Mouse (Mus musculus): ENCODE measurements at regions not wholly inside any gene's neighbourhood (a gene's known extent, or its start where the extent isn't known, plus 50 kb on each side); places are given as distances from the start of the nearest gene placed in this dataset.
A peak's percentile ranks its signal among the peaks of the same experiment; 100 is the strongest.

- peak; percentile 11 for DNase-seq
These were observed 285.3 kb upstream of the Mpdz start for GRCm38 (mm10) chr4:81727735-81728581.

- DNase-seq: peak; percentile 9
These were observed 284.4 kb upstream of the Mpdz start for GRCm38 (mm10) chr4:81726761-81727723.

GRCm38 (mm10) chr4:81724751-81725150 is 282.1 kb upstream of the Mpdz start:
- DNase-seq: no peak

- no peak for DNase-seq
These were observed 269.8 kb upstream of the Mpdz start for GRCm38 (mm10) chr4:81712378-81712777.

GRCm38 (mm10) chr4:81695182-81695581 is 252.6 kb upstream of the Mpdz start:
- no peak for DNase-seq

- no peak for DNase-seq
These were observed 234.6 kb upstream of the Mpdz start for GRCm38 (mm10) chr4:81677205-81677604.

- no peak for DNase-seq
These were observed 232.3 kb upstream of the Mpdz start for GRCm38 (mm10) chr4:81674871-81675270.

GRCm38 (mm10) chr4:81673398-81674265 is 231.0 kb upstream of the Mpdz start:
- no peak for DNase-seq

- DNase-seq: no peak
These were observed 229.4 kb upstream of the Mpdz start for GRCm38 (mm10) chr4:81671986-81672385.

GRCm38 (mm10) chr4:81669181-81669580 is 226.6 kb upstream of the Mpdz start:
- peak; percentile 29 for DNase-seq

- DNase-seq: no peak
These were observed 218.5 kb upstream of the Mpdz start for GRCm38 (mm10) chr4:81661096-81661495.

GRCm38 (mm10) chr4:81628496-81628828 is 185.8 kb upstream of the Mpdz start:
- no peak for DNase-seq

- DNase-seq: no peak
These were observed 185.3 kb upstream of the Mpdz start for GRCm38 (mm10) chr4:81627714-81628495.

- peak; percentile 31 for DNase-seq
These were observed 182.8 kb upstream of the Mpdz start for GRCm38 (mm10) chr4:81625348-81625934.

- no peak for DNase-seq
These were observed 181.5 kb upstream of the Mpdz start for GRCm38 (mm10) chr4:81624111-81624510.

- DNase-seq: peak; percentile 8
These were observed 178.9 kb upstream of the Mpdz start for GRCm38 (mm10) chr4:81621391-81622137.

GRCm38 (mm10) chr4:81617191-81617590 is 174.6 kb upstream of the Mpdz start:
- no peak for DNase-seq

GRCm38 (mm10) chr4:81611191-81611590 is 168.6 kb upstream of the Mpdz start:
- no peak for DNase-seq

GRCm38 (mm10) chr4:81600396-81600795 is 157.8 kb upstream of the Mpdz start:
- DNase-seq: no peak

- DNase-seq: no peak
These were observed 154.8 kb upstream of the Mpdz start for GRCm38 (mm10) chr4:81597390-81597789.
